Mouse (Mus musculus) embryonic facial prominence, embryonic 13.5 days (tissue): ENCODE results near the gene Habp4. TPM values are rescaled to one million over a fixed set of nuclear protein-coding genes. Genes with fewer than 3 reads are reported as not detected.
A peak's percentile ranks its signal among the peaks of the same experiment; 100 is the strongest.

Source experiments
- ATAC-seq: fragments of 200-750 bp; cut with Nextera tagmentation; 2 replicates; pipeline ENCODE4 v1.8.0; 2017; ENCODE audit warnings: low read depth; ENCODE audit not compliant: insufficient number of reproducible peaks, insufficient read depth, low FRiP score, low TSS enrichment
- H3K27ac ChIP-seq: fragments of 300-500 bp; sonication (generic); 2 replicates; pipeline ENCODE4 v1.5.1; 2015; ENCODE audit warnings: moderate library complexity, mild to moderate bottlenecking, inconsistent platforms
- H3K27me3 ChIP-seq: fragments of 300-500 bp; sonication (generic); 2 replicates; pipeline ENCODE4 v1.6.1; 2015; ENCODE audit warnings: mild to moderate bottlenecking, inconsistent platforms
- H3K36me3 ChIP-seq: fragments of 300-500 bp; sonication (generic); 2 replicates; pipeline ENCODE4 v1.6.1; 2015; ENCODE audit warnings: mild to moderate bottlenecking, inconsistent platforms
- H3K4me1 ChIP-seq: fragments of 300-500 bp; sonication (generic); 2 replicates; pipeline ENCODE4 v1.6.1; 2015; ENCODE audit warnings: inconsistent platforms
- H3K4me2 ChIP-seq: fragments of 300-500 bp; sonication (generic); 2 replicates; pipeline ENCODE4 v1.6.1; 2015; ENCODE audit warnings: moderate library complexity, mild to moderate bottlenecking, inconsistent platforms
- H3K4me3 ChIP-seq: fragments of 300-500 bp; sonication (generic); 2 replicates; pipeline ENCODE4 v1.5.1; 2015; ENCODE audit warnings: mild to moderate bottlenecking, inconsistent platforms
- H3K9ac ChIP-seq: fragments of 300-500 bp; sonication (generic); 2 replicates; pipeline ENCODE4 v1.6.1; 2015; ENCODE audit warnings: mild to moderate bottlenecking, inconsistent platforms
- H3K9me3 ChIP-seq: fragments of 300-500 bp; sonication (generic); 2 replicates; pipeline ENCODE4 v1.6.1; 2016; ENCODE audit warnings: inconsistent platforms
- WGBS: fragments of 180-500 bp; shearing (Covaris S2); methylation state at CpG from one replicate; pipeline ENCODE4 v1.1.7; 2015; ENCODE audit warnings: mixed read lengths; 5-methylcytosine and 5-hydroxymethylcytosine counted together
- polyA plus RNA-seq: library from polyadenylated mRNA; unstranded; fragments of >200 nt; fragmentation: Nextera tagmentation; extraction: Ambion mirVana; gene quantifications from 2 replicates; pipeline ENCODE4 v1.2.1, GENCODE M21; 2015

Habp4 gene
- polyA plus RNA-seq, 1 experiment from 2014 or later: 25.2 TPM

- no peaks in the 10 kb centered on the region for H3K27me3 ChIP-seq
- no peaks in the 10 kb centered on the region for H3K4me1 ChIP-seq
- 59% methylated on average over 2 of the region's 2 CpGs for WGBS
Measured at GRCm38 (mm10) chr13:64205186-64205585, 43.6 kb downstream of the Habp4 start.

DNA sequence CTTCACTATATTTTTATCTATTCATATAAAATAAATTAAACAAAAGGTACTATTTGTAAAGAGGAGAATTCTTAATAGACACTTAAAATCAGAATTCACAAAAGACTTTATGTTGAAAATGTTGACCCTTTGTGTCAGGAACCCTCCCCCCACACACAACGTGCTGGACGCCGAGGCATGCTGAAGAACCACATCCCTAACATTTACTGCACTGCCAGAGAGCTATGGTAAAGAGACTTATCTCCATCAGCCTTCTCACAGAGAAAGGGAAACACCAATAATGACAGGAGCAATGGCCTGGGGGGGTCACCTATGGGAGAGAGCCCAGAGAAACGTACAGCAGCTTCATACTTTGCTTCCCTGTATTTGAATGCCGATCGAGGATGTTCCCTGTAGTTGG lies 46.5 kb downstream of the Habp4 start:
- H3K4me1 ChIP-seq: no peaks in the 10 kb centered on the region
- ATAC-seq: no peak
- 88% methylated on average over 6 of the region's 6 CpGs for WGBS

More at GRCm38 (mm10) chr13:64205186-64205585, 43.6 kb downstream of the Habp4 start:
- Histone ChIP-seq H3K27ac (no peak overlapping the region), H3K9ac (no peak overlapping the region), H3K4me2 (no peak overlapping the region), H3K36me3 (peaks cover 21% of the 10 kb centered on the region), H3K4me3 (no peak overlapping the region), H3K9me3 (no peaks in the 10 kb centered on the region)
- no peak for ATAC-seq

DNA sequence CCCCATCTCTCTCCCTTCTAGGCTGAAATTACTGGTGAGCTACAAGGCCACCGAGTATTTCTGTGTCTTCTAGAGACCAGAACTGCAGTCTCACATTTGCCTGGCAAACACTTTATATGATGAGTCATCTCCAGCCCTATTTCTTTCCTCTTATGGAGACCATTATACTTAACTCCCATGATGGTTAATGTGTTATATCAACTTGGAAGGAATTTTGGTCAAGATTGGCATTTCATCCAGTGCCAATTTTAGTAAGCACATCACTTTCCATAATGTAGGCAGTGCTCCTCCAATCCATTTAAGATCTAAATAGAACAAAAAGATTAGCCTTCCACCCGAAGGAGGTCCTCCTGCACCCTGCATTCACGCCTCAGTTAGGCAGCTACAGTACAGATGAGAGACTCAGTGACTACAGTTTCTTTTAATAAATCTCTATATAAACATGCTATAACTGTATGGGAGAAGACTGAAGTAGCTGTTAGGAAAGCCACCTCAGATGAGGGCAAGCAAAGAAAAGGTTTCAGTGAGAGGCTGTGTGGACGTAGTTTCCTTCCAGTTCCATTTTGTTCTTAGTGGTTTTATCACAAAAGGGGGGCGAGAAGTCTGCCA lies 50.5 kb downstream of the Habp4 start:
- no peak overlapping the region for H3K4me2 ChIP-seq
- no peaks in the 10 kb centered on the region for H3K27me3 ChIP-seq
- H3K27ac ChIP-seq: no peak overlapping the region
- H3K9me3 ChIP-seq: no peaks in the 10 kb centered on the region
- H3K36me3 ChIP-seq: peaks cover 32% of the 10 kb centered on the region
- no peaks in the 10 kb centered on the region for H3K4me1 ChIP-seq
- no peak overlapping the region for H3K4me3 ChIP-seq
- H3K9ac ChIP-seq: no peak overlapping the region
- ATAC-seq: no peak
- 83% methylated on average over 5 of the region's 5 CpGs for WGBS

More for the DNA sequence above, 46.5 kb downstream of the Habp4 start:
- no peaks in the 10 kb centered on the region for H3K27me3 ChIP-seq
- no peaks in the 10 kb centered on the region for H3K9me3 ChIP-seq
- H3K4me2 ChIP-seq: no peak overlapping the region
- H3K9ac ChIP-seq: no peak overlapping the region
- H3K27ac ChIP-seq: no peak overlapping the region
- no peak overlapping the region for H3K4me3 ChIP-seq
- peaks cover 24% of the 10 kb centered on the region for H3K36me3 ChIP-seq

DNA sequence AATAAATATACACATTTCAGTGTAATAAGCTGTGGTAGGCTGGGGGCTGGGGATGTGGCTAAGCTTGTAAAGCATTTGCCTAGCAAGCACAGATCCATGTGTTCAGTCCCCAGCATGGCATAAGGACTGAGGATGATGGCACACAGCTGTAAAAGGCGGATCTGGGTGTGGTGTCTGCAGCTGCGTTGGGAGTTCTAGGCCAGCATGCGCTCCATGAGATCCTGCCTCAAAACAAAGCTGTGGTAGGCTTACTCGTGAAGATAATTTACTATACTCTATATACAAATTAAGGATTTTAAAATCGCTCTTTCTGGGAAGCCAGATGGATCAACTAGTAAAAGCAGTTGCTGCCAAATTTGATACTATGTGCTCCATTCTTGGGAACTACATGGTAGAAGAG lies 53.3 kb downstream of the Habp4 start:
- ATAC-seq: no peak
- H3K27me3 ChIP-seq: no peaks in the 10 kb centered on the region
- H3K9ac ChIP-seq: no peak overlapping the region
- H3K4me3 ChIP-seq: no peak overlapping the region
- no peaks in the 10 kb centered on the region for H3K9me3 ChIP-seq
- 93% methylated on average over 5 of the region's 5 CpGs for WGBS
- H3K36me3 ChIP-seq: peaks cover 29% of the 10 kb centered on the region
- H3K4me1 ChIP-seq: no peaks in the 10 kb centered on the region
- no peak overlapping the region for H3K4me2 ChIP-seq
- no peak overlapping the region for H3K27ac ChIP-seq

GRCm38 (mm10) chr13:64225738-64226137 lies 64.1 kb downstream of the Habp4 start:
- Histone ChIP-seq H3K4me3 (no peak overlapping the region), H3K27me3 (no peaks in the 10 kb centered on the region), H3K27ac (no peak overlapping the region), H3K9ac (no peak overlapping the region), H3K36me3 (0 out of 2 replicates have a peak, but pooled peaks cover 6% of the 10 kb centered on the region), H3K4me1 (no peaks in the 10 kb centered on the region), H3K9me3 (no peaks in the 10 kb centered on the region), H3K4me2 (no peak overlapping the region)
- no peak for ATAC-seq
- WGBS: 57% methylated on average over 3 of the region's 3 CpGs

GRCm38 (mm10) chr13:64226725-64227124 lies 65.1 kb downstream of the Habp4 start:
- H3K36me3 ChIP-seq: 0 out of 2 replicates have a peak, but pooled peaks cover 4% of the 10 kb centered on the region
- no peak for ATAC-seq

DNA sequence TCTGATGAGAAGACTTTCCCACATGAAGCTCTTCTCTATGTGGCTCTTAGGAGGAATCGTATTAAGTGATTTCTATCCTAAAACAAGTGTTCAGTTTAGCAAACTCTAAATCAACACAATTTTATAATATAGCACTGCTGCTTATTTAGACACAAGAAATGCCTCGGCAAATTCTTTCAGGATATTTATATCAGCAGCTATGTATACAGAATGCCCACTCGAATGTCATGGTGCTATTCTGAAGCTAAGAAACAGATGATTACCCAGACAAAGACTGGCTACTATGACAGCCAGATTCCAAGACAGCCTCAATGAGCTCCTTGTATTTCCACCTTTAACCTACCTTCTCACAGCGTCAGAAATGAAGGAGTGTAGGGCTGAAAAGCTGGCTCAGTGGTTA lies 71.5 kb downstream of the Habp4 start:
- Histone ChIP-seq H3K4me2 (no peak overlapping the region), H3K36me3 (no peaks in the 10 kb centered on the region), H3K27ac (no peak overlapping the region), H3K4me1 (peaks cover 32% of the 10 kb centered on the region), H3K27me3 (no peaks in the 10 kb centered on the region), H3K9ac (no peak overlapping the region), H3K9me3 (no peaks in the 10 kb centered on the region), H3K4me3 (no peak overlapping the region)
- ATAC-seq: no peak
- WGBS: 66% methylated on average over 4 of the region's 4 CpGs

More at GRCm38 (mm10) chr13:64226725-64227124, 65.1 kb downstream of the Habp4 start:
- Histone ChIP-seq H3K27me3 (no peaks in the 10 kb centered on the region), H3K9me3 (no peaks in the 10 kb centered on the region), H3K4me2 (no peak overlapping the region), H3K27ac (no peak overlapping the region), H3K4me1 (no peaks in the 10 kb centered on the region), H3K9ac (no peak overlapping the region), H3K4me3 (no peak overlapping the region)
- WGBS: 87% methylated on average over 4 of the region's 4 CpGs

GRCm38 (mm10) chr13:64235062-64235715 lies 73.6 kb downstream of the Habp4 start:
- no peaks in the 10 kb centered on the region for H3K27me3 ChIP-seq
- no peak overlapping the region for H3K4me3 ChIP-seq
- H3K27ac ChIP-seq: peak overlapping the region; percentile 84
- H3K9me3 ChIP-seq: no peaks in the 10 kb centered on the region
- H3K36me3 ChIP-seq: no peaks in the 10 kb centered on the region
- peaks cover 32% of the 10 kb centered on the region for H3K4me1 ChIP-seq
- H3K4me2 ChIP-seq: peak overlapping the region; percentile 38
- H3K9ac ChIP-seq: no peak overlapping the region
- ATAC-seq: peak; percentile 62
- WGBS: 18% methylated on average over 4 of the region's 4 CpGs

- WGBS: 36% methylated on average over 3 of the region's 3 CpGs
Measured at GRCm38 (mm10) chr13:64235777-64236176, 74.2 kb downstream of the Habp4 start.

More at GRCm38 (mm10) chr13:64235777-64236176, 74.2 kb downstream of the Habp4 start:
- no peak overlapping the region for H3K4me3 ChIP-seq
- no peak for ATAC-seq
- no peaks in the 10 kb centered on the region for H3K9me3 ChIP-seq
- H3K4me2 ChIP-seq: peak overlapping the region; percentile 38
- H3K27ac ChIP-seq: peak overlapping the region; percentile 84
- H3K9ac ChIP-seq: no peak overlapping the region
- H3K27me3 ChIP-seq: no peaks in the 10 kb centered on the region
- H3K36me3 ChIP-seq: no peaks in the 10 kb centered on the region
- peaks cover 36% of the 10 kb centered on the region for H3K4me1 ChIP-seq

Other genes with a start within 250 kb of the Habp4 start
- gene Hsd17b3, start 72.6 kb upstream of the Habp4 start, polyA plus RNA-seq: not detected in 2 replicates
- gene Slc35d2, start 32.5 kb upstream of the Habp4 start, polyA plus RNA-seq: 3.4 and 5.7 TPM in 2 replicates
- gene Zfp367, start 8.6 kb upstream of the Habp4 start, polyA plus RNA-seq: 15.6 and 18.7 TPM in 2 replicates
- 20.7 and 26.1 TPM in 2 replicates for gene Cdc14b, start 113.5 kb downstream of the Habp4 start, polyA plus RNA-seq
- 33.9 and 36.0 TPM in 2 replicates for gene Aaed1, start 150.9 kb downstream of the Habp4 start, polyA plus RNA-seq
- gene Ctsl, start 209.1 kb downstream of the Habp4 start, polyA plus RNA-seq: 174 and 193 TPM in 2 replicates